Mouse (Mus musculus) small intestine, adult 2 months (tissue): Measurements from ENCODE around the gene Gm43720.

ENCODE experiments used
- CTCF ChIP-seq: fragments of 200-500 bp; IDR thresholded peaks from 2 replicates; pipeline ENCODE4 v1.5.1; 2012; ENCODE audit warnings: low read depth, mild to moderate bottlenecking, control low read depth, inconsistent platforms, low read length, moderate library complexity, mixed read lengths; ENCODE audit not compliant: insufficient replicate concordance, insufficient read length; ENCODE audit errors: extremely low read depth
- POLR2A ChIP-seq: fragments of 200-500 bp; IDR thresholded peaks from 2 replicates; pipeline ENCODE4 v1.6.1; 2012; ENCODE audit warnings: low read depth, mild to moderate bottlenecking, control low read depth, inconsistent platforms, low read length, moderate library complexity

GRCm38 (mm10) chr5:138260834-138261233, 18.9 kb downstream of the Gm43720 start:
- no peak for TF ChIP-seq POLR2A
- TF ChIP-seq CTCF, result no peak
